Mouse (Mus musculus) intestine, postnatal 0 days (tissue): ENCODE measurements at regions not wholly inside any gene's neighbourhood (a gene's known extent, or its start where the extent isn't known, plus 50 kb on each side); places are given as distances from the start of the nearest gene placed in this dataset.

ENCODE experiments used
- ATAC-seq: fragments of 200-750 bp; cut with Nextera tagmentation; 2 replicates; pipeline ENCODE4 v1.8.0; 2017; ENCODE audit warnings: mild to moderate bottlenecking, moderate TSS enrichment, moderate library complexity
- H3K27ac ChIP-seq: fragments of 300-500 bp; sonication (generic); 2 replicates; pipeline ENCODE4 v1.5.1; 2014; ENCODE audit warnings: mild to moderate bottlenecking, low read depth, low read length, moderate library complexity
- H3K27me3 ChIP-seq: fragments of 300-500 bp; sonication (generic); replicated peaks from 2 replicates; pipeline ENCODE4 v1.6.1; 2014; ENCODE audit warnings: low read length, mixed read lengths; ENCODE audit not compliant: control insufficient read depth, insufficient read depth
- H3K36me3 ChIP-seq: fragments of 300-500 bp; sonication (generic); 2 replicates; pipeline ENCODE4 v1.6.1; 2014; ENCODE audit warnings: mild to moderate bottlenecking, moderate library complexity; ENCODE audit not compliant: control insufficient read depth, insufficient read depth
- H3K4me1 ChIP-seq: fragments of 300-500 bp; sonication (generic); replicated peaks from 2 replicates; pipeline ENCODE4 v1.6.1; 2014; ENCODE audit warnings: antibody characterized with exemption, low read length, mixed read lengths; ENCODE audit not compliant: control insufficient read depth, insufficient read depth
- H3K4me2 ChIP-seq: fragments of 300-500 bp; sonication (generic); replicated peaks from 2 replicates; pipeline ENCODE4 v1.6.1; 2014; ENCODE audit warnings: low read depth, mild to moderate bottlenecking, moderate library complexity
- H3K4me3 ChIP-seq: fragments of 300-500 bp; sonication (generic); 2 replicates; pipeline ENCODE4 v1.5.1; 2014; ENCODE audit warnings: low read depth, low read length
- H3K9ac ChIP-seq: fragments of 300-500 bp; sonication (generic); 2 replicates; pipeline ENCODE4 v1.6.1; 2014; ENCODE audit warnings: mild to moderate bottlenecking, low read depth, low read length
- H3K9me3 ChIP-seq: fragments of 300-500 bp; sonication (generic); 2 replicates; pipeline ENCODE4 v1.6.1; 2016; ENCODE audit warnings: mixed run types; ENCODE audit not compliant: control insufficient read depth
- CTCF ChIP-seq: sonication (generic); IDR thresholded peaks from 2 replicates; pipeline ENCODE4 v1.5.1; 2016; ENCODE audit warnings: low read depth, mild to moderate bottlenecking, control low read depth, antibody characterized with exemption, moderate library complexity
- WGBS: fragments of 180-500 bp; shearing (Covaris S2); extraction: QIAGEN DNeasy Blood & Tissue Kit; methylation state at CpG from one replicate; pipeline ENCODE4 v1.1.7; 2014; 5-methylcytosine and 5-hydroxymethylcytosine counted together

DNA sequence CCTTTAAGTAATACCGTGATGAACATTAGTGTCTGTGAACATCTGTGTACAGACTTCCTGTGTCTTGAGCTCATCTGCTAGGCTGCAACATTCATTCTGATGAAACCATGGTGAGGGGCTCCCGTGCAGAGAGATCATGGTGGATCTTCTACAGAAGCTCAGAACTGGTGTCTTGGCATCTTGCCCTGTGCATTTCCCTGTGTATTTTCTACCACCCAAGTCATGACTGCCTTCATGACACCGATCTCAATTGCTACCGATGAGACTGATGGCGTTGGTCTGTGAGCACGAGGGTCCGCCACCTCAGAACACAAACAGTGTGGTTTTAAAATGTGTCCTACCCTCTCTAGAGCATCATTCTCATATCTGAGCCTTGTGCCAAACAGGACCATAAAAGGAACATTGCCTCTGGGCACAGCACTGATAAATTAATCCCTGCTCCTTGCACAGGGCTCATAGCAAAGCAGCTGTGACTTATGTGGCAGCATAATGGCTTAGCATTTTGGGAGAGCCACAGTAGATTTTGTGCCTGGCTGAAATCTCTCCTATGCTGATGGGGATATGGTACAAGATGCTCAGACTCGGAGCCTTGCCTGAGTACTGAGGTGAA is 132.8 kb upstream of the Slc35f3 start:
- no peak overlapping the region for H3K4me2 ChIP-seq
- no peaks in the 10 kb centered on the region for H3K9me3 ChIP-seq
- no peaks in the 10 kb centered on the region for H3K4me1 ChIP-seq
- ATAC-seq, result no peak
- no peak overlapping the region for H3K27ac ChIP-seq
- H3K9ac ChIP-seq, result no peak overlapping the region
- no peaks in the 10 kb centered on the region for H3K27me3 ChIP-seq
- H3K4me3 ChIP-seq, result no peak overlapping the region
- no peaks in the 10 kb centered on the region for H3K36me3 ChIP-seq
- TF ChIP-seq CTCF, result no peak
- WGBS, result 68% methylated on average over 8 of the region's 8 CpGs

- H3K4me3 ChIP-seq, result no peak overlapping the region
- 72% methylated on average over 7 of the region's 7 CpGs for WGBS
- H3K9ac ChIP-seq, result no peak overlapping the region
- no peak overlapping the region for H3K4me2 ChIP-seq
- no peaks in the 10 kb centered on the region for H3K9me3 ChIP-seq
- no peaks in the 10 kb centered on the region for H3K4me1 ChIP-seq
- TF ChIP-seq CTCF, result no peak
- H3K27ac ChIP-seq, result no peak overlapping the region
- no peaks in the 10 kb centered on the region for H3K36me3 ChIP-seq
- H3K27me3 ChIP-seq, result no peaks in the 10 kb centered on the region
- no peak for ATAC-seq
Measured at GRCm38 (mm10) chr8:126166394-126166793, 132.0 kb upstream of the Slc35f3 start.

DNA sequence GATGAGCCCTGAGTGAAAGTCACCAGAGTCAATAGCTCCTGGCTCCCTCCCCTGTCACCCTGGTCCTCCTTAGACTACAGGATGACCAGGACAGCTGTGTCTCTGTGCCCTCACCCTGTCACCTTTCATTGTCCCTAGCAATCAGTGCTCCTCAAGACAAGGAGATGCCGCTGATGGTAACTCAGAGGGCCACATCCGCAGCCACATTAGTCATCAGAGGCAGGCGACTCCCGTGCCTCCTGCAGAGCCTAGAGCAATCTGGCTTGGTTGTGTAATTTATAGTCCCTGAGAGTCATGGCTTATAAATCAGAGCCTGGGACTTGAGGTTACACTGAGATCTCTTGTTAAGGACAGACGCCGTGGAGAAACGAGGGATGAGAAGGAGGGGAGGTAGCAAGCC is 123.9 kb upstream of the Slc35f3 start:
- no peaks in the 10 kb centered on the region for H3K4me1 ChIP-seq
- no peak overlapping the region for H3K9ac ChIP-seq
- no peaks in the 10 kb centered on the region for H3K9me3 ChIP-seq
- no peaks in the 10 kb centered on the region for H3K36me3 ChIP-seq
- 40% methylated on average over 7 of the region's 7 CpGs for WGBS
- no peak overlapping the region for H3K4me2 ChIP-seq
- no peak for TF ChIP-seq CTCF
- no peak for ATAC-seq
- H3K4me3 ChIP-seq, result no peak overlapping the region
- H3K27me3 ChIP-seq, result no peaks in the 10 kb centered on the region
- H3K27ac ChIP-seq, result no peak overlapping the region

DNA sequence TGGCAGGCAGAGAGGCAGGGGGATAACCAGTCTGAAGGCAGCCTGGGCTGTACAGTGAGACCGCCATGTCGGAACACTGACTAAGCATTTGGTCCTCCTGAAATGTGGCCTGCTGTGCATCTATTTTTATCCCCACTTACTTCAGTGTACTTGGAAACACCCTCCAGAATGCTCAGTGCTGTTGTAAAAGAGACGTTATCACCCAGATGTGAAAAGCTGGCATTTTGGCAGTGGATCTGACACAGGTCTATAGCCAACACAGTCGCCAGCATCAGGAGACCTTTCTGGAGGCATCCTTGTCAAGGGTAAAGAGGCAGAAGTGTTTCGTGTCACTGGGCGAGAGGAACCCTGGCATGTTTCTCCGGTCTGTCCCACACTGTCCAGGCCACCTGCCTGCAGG is 122.1 kb upstream of the Slc35f3 start:
- Histone ChIP-seq H3K4me2 (no peak overlapping the region), H3K9ac (no peak overlapping the region), H3K9me3 (no peaks in the 10 kb centered on the region), H3K36me3 (no peaks in the 10 kb centered on the region), H3K4me1 (no peaks in the 10 kb centered on the region), H3K4me3 (no peak overlapping the region), H3K27me3 (no peaks in the 10 kb centered on the region), H3K27ac (no peak overlapping the region)
- TF ChIP-seq CTCF, result no peak
- 90% methylated on average over 7 of the region's 7 CpGs for WGBS
- ATAC-seq, result no peak

GRCm38 (mm10) chr8:126177855-126178254 is 120.5 kb upstream of the Slc35f3 start:
- Histone ChIP-seq H3K4me3 (no peak overlapping the region), H3K27ac (no peak overlapping the region), H3K9ac (no peak overlapping the region), H3K4me2 (no peak overlapping the region), H3K9me3 (no peaks in the 10 kb centered on the region), H3K27me3 (no peaks in the 10 kb centered on the region), H3K4me1 (no peaks in the 10 kb centered on the region), H3K36me3 (no peaks in the 10 kb centered on the region)
- no peak for TF ChIP-seq CTCF
- no peak for ATAC-seq
- 47% methylated on average over 10 of the region's 10 CpGs for WGBS

GRCm38 (mm10) chr8:126188741-126189285 is 109.5 kb upstream of the Slc35f3 start:
- ATAC-seq, result no peak

DNA sequence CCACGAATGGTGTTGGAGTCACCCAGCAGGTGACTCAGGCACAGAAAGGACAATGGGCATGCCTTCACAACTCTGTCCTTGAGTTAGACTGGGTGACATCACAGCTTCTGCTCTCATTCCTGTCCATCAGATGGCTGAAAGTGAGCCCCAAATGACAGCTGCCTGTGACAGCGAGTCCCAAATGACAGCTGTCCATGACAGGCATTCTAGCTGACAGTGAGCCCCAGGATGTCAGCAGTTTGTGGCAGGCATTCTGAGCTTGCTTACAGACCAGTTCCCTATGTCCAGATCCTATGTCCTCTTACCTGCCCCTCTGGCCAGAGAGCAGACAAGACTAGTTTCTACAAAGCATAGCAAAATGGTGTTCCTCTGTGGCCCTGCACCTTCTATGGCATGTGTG is 102.7 kb upstream of the Slc35f3 start:
- H3K9me3 ChIP-seq, result 0 out of 2 replicates have a peak, but pooled peaks cover 4% of the 10 kb centered on the region
- H3K27me3 ChIP-seq, result no peaks in the 10 kb centered on the region
- no peak for ATAC-seq
- H3K36me3 ChIP-seq, result no peaks in the 10 kb centered on the region
- H3K9ac ChIP-seq, result no peak overlapping the region
- no peaks in the 10 kb centered on the region for H3K4me1 ChIP-seq
- no peak for TF ChIP-seq CTCF
- no peak overlapping the region for H3K27ac ChIP-seq
- no peak overlapping the region for H3K4me3 ChIP-seq
- no peak overlapping the region for H3K4me2 ChIP-seq
- WGBS, result 83% methylated on average over 2 of the region's 2 CpGs

More at GRCm38 (mm10) chr8:126188741-126189285, 109.5 kb upstream of the Slc35f3 start:
- WGBS, result 42% methylated on average over 5 of the region's 5 CpGs
- TF ChIP-seq CTCF, result no peak
- Histone ChIP-seq H3K9me3 (no peaks in the 10 kb centered on the region), H3K36me3 (no peaks in the 10 kb centered on the region), H3K4me3 (no peak overlapping the region), H3K27me3 (no peaks in the 10 kb centered on the region), H3K4me1 (no peaks in the 10 kb centered on the region), H3K4me2 (no peak overlapping the region), H3K27ac (no peak overlapping the region), H3K9ac (no peak overlapping the region)
